ENCODE assay signal across 9 mouse cellular contexts in genomic region chr6:13676196-13676595, GRCm38 (mm10). TPM values are rescaled to one million over a fixed set of nuclear protein-coding genes. Genes with fewer than 3 reads are reported as not detected.
A peak's percentile ranks its signal among the peaks of the same experiment; 100 is the strongest.
DNase-seq lines count a peak whose midpoint lies in the region; ATAC-seq and TF ChIP-seq lines count a peak whose summit lies in the region.
"Had no signal": no experiment of that assay in that cellular context is flagged by ENCODE, and none has a peak within 500 bp of the region (broad histone marks: within the 10 kb centered on the region; RNA-seq: fewer than 3 reads in every experiment).

No protein-coding gene starts in this region.

- in situ Hi-C loops in CH12.LX (cut with MboI; ENCODE audit: low pct_ligation_motif_present, low pct_unique_long_range_greater_than_20kb, low sequenced_read_pairs) = no loop called here

- H3K9ac ChIP-seq in heart, embryonic 15.5 days = 0 out of 2 replicates have a peak overlapping the region, but pooled peaks have one; percentile 92
- H3K9ac ChIP-seq in CH12.LX (ENCODE audit: insufficient read depth, low read depth) = peak overlapping the region; percentile 80; the same call in 1 of the 2 replicates
- no peak overlapping the region for H3K9ac ChIP-seq in forebrain, embryonic 14.5 days (ENCODE audit: low read length)
- H3K9ac ChIP-seq in liver, embryonic 14.5 days (replicated peaks) = no peak overlapping the region

- dilution Hi-C loops in CH12.LX (cut with MboI; ENCODE audit: extremely low pct_ligation_motif_present, extremely low pct_unique_long_range_greater_than_20kb, low sequenced_read_pairs) = no loop called here

- H3K4me1 ChIP-seq in heart, embryonic 15.5 days (replicated peaks) = peaks cover 6% of the 10 kb centered on the region; the same call in 1 of the 2 replicates
- H3K4me1 ChIP-seq in CH12.LX (ENCODE audit: control insufficient read depth in 1 of 2, insufficient read depth in 2 of 2) = peaks cover 12 to 43% of the 10 kb centered on the region in 2 experiments
- peaks cover 16% of the 10 kb centered on the region for H3K4me1 ChIP-seq in forebrain, embryonic 14.5 days (ENCODE audit: control insufficient read depth, insufficient read depth, low read length)
- H3K4me1 ChIP-seq in liver, embryonic 14.5 days (replicated peaks; ENCODE audit: control insufficient read depth in 2 of 2, insufficient read depth in 2 of 2, low read length in 1 of 2) = no peaks in the 10 kb centered on the region; a peak in 3 of 4 replicates

- no peak for TF ChIP-seq EP300 in CH12.LX (IDR thresholded peaks at IDR 0.05; ENCODE audit: low read length)
- TF ChIP-seq EP300 in liver, embryonic 14.5 days (IDR thresholded peaks at IDR 0.05; ENCODE audit: low read depth) = no peak

- no peak overlapping the region for H3K27ac ChIP-seq in heart, embryonic 15.5 days
- no peak overlapping the region for H3K27ac ChIP-seq in CH12.LX (ENCODE audit: insufficient read depth, low read depth)
- no peak overlapping the region for H3K27ac ChIP-seq in forebrain, embryonic 14.5 days (ENCODE audit: low read depth, low read length)
- no peak overlapping the region for H3K27ac ChIP-seq in liver, embryonic 14.5 days

- peaks cover 24% of the 10 kb centered on the region for H3K79me2 ChIP-seq in CH12.LX (replicated peaks; ENCODE audit: control insufficient read depth, extremely low read depth, insufficient read depth, poor library complexity, severe bottlenecking)

- no peaks in the 10 kb centered on the region for H3K9me3 ChIP-seq in heart, embryonic 15.5 days (replicated peaks)
- H3K9me3 ChIP-seq in CH12.LX (replicated peaks; ENCODE audit: low read length) = no peaks in the 10 kb centered on the region
- no peaks in the 10 kb centered on the region for H3K9me3 ChIP-seq in forebrain, embryonic 14.5 days (replicated peaks; ENCODE audit: control insufficient read depth, low read length)
- H3K9me3 ChIP-seq in liver, embryonic 14.5 days (ENCODE audit: control insufficient read depth, low read length) = no peaks in the 10 kb centered on the region

- intact Hi-C loops in heart, postnatal 36 days (cut with DNase I) = loop anchor here (2.0 kb wide), 2 partner anchors 67 to 195 kb away; partner anchors contain the start of genes 2610001J05Rik and Tmem168

- H3K4me3 ChIP-seq in heart, embryonic 15.5 days = peak overlapping the region; percentile 97; the same call in 1 of the 2 replicates
- peak overlapping the region; percentile 72 to 94 (median 82) for H3K4me3 ChIP-seq in CH12.LX (replicated peaks in 1 of 3; ENCODE audit: low read depth in 2 of 3, low read length in 2 of 3, poor library complexity in 1 of 3)
- H3K4me3 ChIP-seq in forebrain, embryonic 14.5 days (ENCODE audit: low read depth, low read length) = peak overlapping the region; percentile 89
- H3K4me3 ChIP-seq in liver, embryonic 14.5 days (ENCODE audit: insufficient read depth in 1 of 2, low read depth in 2 of 2, low read length in 2 of 2) = no peak overlapping the region; a peak in 1 of 4 replicates

- TF ChIP-seq CTCF in CH12.LX (conservative IDR thresholded peaks at IDR 0.05 in 1 of 2, IDR thresholded peaks at IDR 0.05 in 1 of 2; ENCODE audit: low read depth in 2 of 2, low read length in 2 of 2) = no peak
- no peak for TF ChIP-seq CTCF in liver, embryonic 14.5 days (IDR thresholded peaks at IDR 0.05; ENCODE audit: low read depth)

- ATAC-seq in heart, embryonic 15.5 days (replicated peaks; ENCODE audit: insufficient number of reproducible peaks, insufficient read depth, low FRiP score, low read depth) = no peak
- no peak for ATAC-seq in forebrain, embryonic 14.5 days
- no peak for ATAC-seq in liver, embryonic 14.5 days (ENCODE audit: insufficient read depth)
- ATAC-seq in granulocyte monocyte progenitor cell, adult 5-6 weeks (replicated peaks; ENCODE audit: poor library complexity, severe bottlenecking) = no peak

- TF ChIP-seq RAD21 in CH12.LX (IDR thresholded peaks at IDR 0.05; ENCODE audit: low read depth, low read length) = no peak

- DNase-seq in heart, postnatal 36 days = no peak
- DNase-seq in CH12.LX (ENCODE audit: extremely low read depth) = no peak
- DNase-seq in forebrain, embryonic 14.5 days (ENCODE audit: low spot score) = peak; percentile 55
- DNase-seq in liver, embryonic 14.5 days (ENCODE audit: low read depth in 3 of 3, low spot score in 3 of 3) = no peak
- no peak for DNase-seq in embryo, embryonic 10.5 days (ENCODE audit: low spot score)
- no peak for DNase-seq in cerebellum, postnatal 14 days
- DNase-seq: heart, adult 11 months had no signal

- TF ChIP-seq POLR2A in CH12.LX (IDR thresholded peaks at IDR 0.05; ENCODE audit: low read depth, low read length) = no peak

- no peaks in the 10 kb centered on the region for H3K27me3 ChIP-seq in heart, embryonic 15.5 days
- H3K27me3 ChIP-seq in CH12.LX (replicated peaks) = no peaks in the 10 kb centered on the region
- no peaks in the 10 kb centered on the region for H3K27me3 ChIP-seq in forebrain, embryonic 14.5 days (replicated peaks; ENCODE audit: control insufficient read depth, insufficient read depth, low read length)
- H3K27me3 ChIP-seq in liver, embryonic 14.5 days (ENCODE audit: control insufficient read depth, insufficient read depth, low read length) = no peaks in the 10 kb centered on the region

- no peaks in the 10 kb centered on the region for H3K36me3 ChIP-seq in heart, embryonic 15.5 days
- H3K36me3 ChIP-seq in CH12.LX (replicated peaks in 1 of 2; ENCODE audit: control insufficient read depth in 1 of 2, insufficient read depth in 1 of 2, low read length in 1 of 2) = peaks cover 3 to 18% of the 10 kb centered on the region in 2 experiments
- H3K36me3 ChIP-seq in forebrain, embryonic 14.5 days (ENCODE audit: control insufficient read depth, insufficient read depth, low read length) = no peaks in the 10 kb centered on the region
- no peaks in the 10 kb centered on the region for H3K36me3 ChIP-seq in liver, embryonic 14.5 days (replicated peaks; ENCODE audit: control insufficient read depth, insufficient read depth, low read depth)

- peak overlapping the region; percentile 87 for H3K4me2 ChIP-seq in heart, embryonic 15.5 days
- no peak overlapping the region for H3K4me2 ChIP-seq in CH12.LX (ENCODE audit: insufficient read depth, low read depth, poor library complexity, severe bottlenecking)
- H3K4me2 ChIP-seq in forebrain, embryonic 14.5 days (ENCODE audit: low read length) = peak overlapping the region; percentile 82
- H3K4me2 ChIP-seq in liver, embryonic 14.5 days (ENCODE audit: low read depth) = peak overlapping the region; percentile 78

TF ChIP-seq in CH12.LX, 34 proteins besides CTCF, POLR2A, EP300 and RAD21:
- TF ChIP-seq SIN3A (IDR thresholded peaks at IDR 0.05; ENCODE audit: low read length) (peak; percentile 47), MXI1 (IDR thresholded peaks at IDR 0.05; ENCODE audit: low read depth, low read length) (0 out of 2 replicates have a peak, but pooled peaks have one; percentile 3), NELFE (IDR thresholded peaks at IDR 0.05; ENCODE audit: low read depth, low read length) (no peak), CHD1 (IDR thresholded peaks at IDR 0.05; ENCODE audit: low read depth, low read length) (peak; percentile 85; the same call in 1 of the 2 replicates)

RNA-seq across cellular contexts. Expression of gene Bmt2, which starts 1.6 kb away (rescaled TPM):
- 15.3 and 15.5 TPM in 2 replicates for polyA plus RNA-seq in heart, embryonic 15.5 days (2015; fragmentation: Nextera tagmentation; extraction: Ambion mirVana)
- 10 to 100 TPM; 11.6 to 13.1 TPM for total RNA-seq in heart, postnatal 36 days (2021)
- total RNA-seq in CH12.LX (2012; rRNA removed) = 13.6 and 17.6 TPM in 2 replicates
- 59.2 and 62.8 TPM in 2 replicates for total RNA-seq in CH12.LX (2014; rRNA removed)
- polyA plus RNA-seq in CH12.LX (2012; ENCODE audit: insufficient read length, low read depth) = 12.0 and 12.8 TPM in 2 replicates
- polyA plus RNA-seq in forebrain, embryonic 14.5 days (2014; fragmentation: Nextera tagmentation; extraction: Ambion mirVana) = 21.3 and 27.5 TPM in 2 replicates
- 1.7 and 2.2 TPM in 2 replicates for polyA plus RNA-seq in liver, embryonic 14.5 days (2012; rRNA removed)
- 3.0 and 3.3 TPM in 2 replicates for polyA plus RNA-seq in liver, embryonic 14.5 days (2014; fragmentation: Nextera tagmentation; extraction: Ambion mirVana)
- total RNA-seq in granulocyte monocyte progenitor cell, adult 5-6 weeks (2014; fragmentation: Nextera tagmentation) = 8.2 and 11.1 TPM in 2 replicates
- total RNA-seq in granulocyte monocyte progenitor cell, adult 5-6 weeks (2017) = 5.3 and 12.2 TPM in 2 replicates

Comparison
In these comparisons a context has a peak if more than half of its experiments do, and no peak if none do; other contexts are left out.
1. H3K4me3 ChIP-seq: peak in heart, embryonic 15.5 days (single experiment), CH12.LX (3 of 3) and forebrain, embryonic 14.5 days (single experiment); none in liver, embryonic 14.5 days (0 of 2).
2. H3K9ac ChIP-seq: peak in heart, embryonic 15.5 days (single experiment) and CH12.LX (single experiment); none in forebrain, embryonic 14.5 days (single experiment) and liver, embryonic 14.5 days (single experiment).